Mouse (Mus musculus) B cell, adult 67 days (primary cell): ENCODE data around the gene Hist2h2ac. TPM values are rescaled to one million over a fixed set of nuclear protein-coding genes. Genes with fewer than 3 reads are reported as not detected.

Source experiments
- total RNA-seq, 2 experiments: library from RNA; stranded (reverse); gene quantifications; 4 replicates each; pipeline ENCODE4 v1.2.4; 2023

The Hist2h2ac gene
- total RNA-seq, 2 experiments from 2014 or later = 121 to 127 TPM

Other genes starting within 250 kb of the Hist2h2ac start
- gene Plekho1, start 224.9 kb downstream of the Hist2h2ac start, total RNA-seq = 100 to 1,000 TPM; 232 to 254 TPM
- gene Vps45, start 162.4 kb downstream of the Hist2h2ac start, total RNA-seq = 10 to 100 TPM; 22.5 to 26.8 TPM
- 10 to 100 TPM; 61.6 to 63.2 TPM for gene Otud7b, start 116.4 kb downstream of the Hist2h2ac start, total RNA-seq
- 1 to 10 TPM; 3.2 to 3.5 TPM for gene Mtmr11, start 58.9 kb downstream of the Hist2h2ac start, total RNA-seq
- gene Sf3b4, start 48.5 kb downstream of the Hist2h2ac start, total RNA-seq = 10 to 100 TPM; 86.0 to 89.2 TPM
- gene Sv2a, start 39.7 kb downstream of the Hist2h2ac start, total RNA-seq = 1 to 10 TPM; 1.9 to 2.8 TPM
- 10 to 100 TPM in 1 of 2 experiments, 1 to 10 TPM in 1; 8.9 to 12.7 TPM for gene Bola1, start 1.2 kb downstream of the Hist2h2ac start, total RNA-seq
- gene Hist2h2ab, start 1.0 kb downstream of the Hist2h2ac start, total RNA-seq = 1 to 10 TPM; 3.6 to 6.4 TPM
- gene Hist2h2be, start 239 bp upstream of the Hist2h2ac start, total RNA-seq = 1 to 10 TPM; 5.3 to 5.9 TPM
- gene Hist2h3c2, start 18.2 kb upstream of the Hist2h2ac start, total RNA-seq = 1 to 10 TPM; 1.5 to 2.7 TPM
- 100 to 1,000 TPM; 794 to 801 TPM for gene Hist2h2aa2, start 19.4 kb upstream of the Hist2h2ac start, total RNA-seq
- 10 to 100 TPM in 1 of 2 experiments, not detected in 1; 26.8 TPM for gene Hist2h2aa1, start 24.6 kb upstream of the Hist2h2ac start, total RNA-seq
- not detected for gene Hist2h3c1, start 25.8 kb upstream of the Hist2h2ac start, total RNA-seq
- gene Hist2h4, start 42.4 kb upstream of the Hist2h2ac start, total RNA-seq = 10 to 100 TPM; 57.1 to 68.9 TPM
- gene Hist2h3b, start 47.8 kb upstream of the Hist2h2ac start, total RNA-seq = 100 to 1,000 TPM; 160 to 180 TPM
- gene Hist2h2bb, start 48.9 kb upstream of the Hist2h2ac start, total RNA-seq = 100 to 1,000 TPM; 237 to 261 TPM
- under 1 TPM in 1 of 2 experiments, not detected in 1; 0.61 TPM for gene Fcgr1, start 73.1 kb upstream of the Hist2h2ac start, total RNA-seq
- gene BC107364, start 231.4 kb upstream of the Hist2h2ac start, total RNA-seq = not detected